Mouse (Mus musculus): ENCODE results near the gene Prss3. TPM values are rescaled to one million over a fixed set of nuclear protein-coding genes. Genes with fewer than 3 reads are reported as not detected.
"Not testable (repeated sequence)": the region's sequence is repeated elsewhere in the genome, so short reads cannot be mapped to it uniquely, and the experiment has no call there.

Gene Prss3
- polyA plus RNA-seq (2014; fragmentation: Nextera tagmentation; extraction: Ambion mirVana): not detected in 2 replicates

DNA sequence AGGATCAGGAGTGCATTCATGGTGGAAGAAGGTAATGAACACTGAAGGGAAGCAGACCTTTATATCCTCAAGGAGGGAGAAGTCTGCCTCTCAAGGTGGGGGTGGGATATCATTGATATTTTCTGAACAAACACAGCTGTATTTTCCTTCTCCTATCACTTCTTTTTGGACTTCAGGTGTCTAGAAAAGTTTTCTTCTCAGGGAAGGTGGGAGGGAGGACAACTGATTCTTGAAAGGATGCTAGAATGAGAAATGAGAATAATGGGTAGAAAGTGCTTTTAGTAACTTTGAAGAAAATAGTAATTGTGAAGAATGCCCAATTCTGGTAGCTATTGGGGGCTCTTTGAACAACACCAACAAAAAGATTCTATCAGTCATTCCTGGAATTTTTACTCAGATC lies at the start of gene Prss3:
TSS of gene Prss3 (minus strand) at position 101 of the 400 bp plus-strand sequence.
- not testable (repeated sequence) for DNase-seq (ENCODE audit: low spot score); H3K9me3 ChIP-seq (ENCODE audit: control insufficient read depth, low read length); ATAC-seq (replicated peaks; ENCODE audit: low FRiP score); H3K9ac ChIP-seq (ENCODE audit: low read depth, low read length); H3K4me1 ChIP-seq (replicated peaks; ENCODE audit: control insufficient read depth, insufficient read depth, low read length); H3K36me3 ChIP-seq (ENCODE audit: control insufficient read depth, insufficient read depth, low read length); H3K27me3 ChIP-seq (replicated peaks; ENCODE audit: control insufficient read depth, insufficient read depth, low read length); H3K4me3 ChIP-seq (ENCODE audit: low read depth, low read length); H3K27ac ChIP-seq (ENCODE audit: low read depth, low read length); H3K4me2 ChIP-seq

DNA sequence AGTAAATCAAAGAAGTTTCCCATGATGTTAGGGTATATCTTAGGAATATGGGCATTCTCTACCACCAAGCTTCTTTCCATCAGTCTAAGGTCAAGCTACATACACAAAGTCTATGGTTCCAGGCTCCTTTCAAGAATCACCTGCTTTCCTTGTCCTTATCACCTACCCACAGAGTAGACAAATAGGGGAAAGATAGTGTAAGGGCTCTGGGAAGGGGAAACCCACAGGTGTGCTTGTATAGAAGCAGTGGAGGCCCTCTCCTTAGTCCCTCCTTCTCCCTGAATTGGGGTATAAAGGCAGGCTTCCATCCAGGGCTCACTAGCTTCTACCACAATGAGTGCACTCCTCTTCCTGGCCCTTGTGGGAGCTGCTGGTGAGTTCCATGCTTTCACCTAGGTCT lies 14.6 kb upstream of the Prss3 start, which contains the start of gene Gm5771:
TSS of gene Gm5771 (plus strand) at position 301 of the 400 bp plus-strand sequence.
- H3K4me3 ChIP-seq (ENCODE audit: low read depth, low read length); H3K4me2 ChIP-seq; H3K27ac ChIP-seq (ENCODE audit: low read depth, low read length); H3K9ac ChIP-seq (ENCODE audit: low read depth, low read length); ATAC-seq (replicated peaks; ENCODE audit: low FRiP score); H3K27me3 ChIP-seq (replicated peaks; ENCODE audit: control insufficient read depth, insufficient read depth, low read length); H3K36me3 ChIP-seq (ENCODE audit: control insufficient read depth, insufficient read depth, low read length); DNase-seq (ENCODE audit: low spot score); H3K4me1 ChIP-seq (replicated peaks; ENCODE audit: control insufficient read depth, insufficient read depth, low read length); H3K9me3 ChIP-seq (ENCODE audit: control insufficient read depth, low read length): not testable (repeated sequence)

DNA sequence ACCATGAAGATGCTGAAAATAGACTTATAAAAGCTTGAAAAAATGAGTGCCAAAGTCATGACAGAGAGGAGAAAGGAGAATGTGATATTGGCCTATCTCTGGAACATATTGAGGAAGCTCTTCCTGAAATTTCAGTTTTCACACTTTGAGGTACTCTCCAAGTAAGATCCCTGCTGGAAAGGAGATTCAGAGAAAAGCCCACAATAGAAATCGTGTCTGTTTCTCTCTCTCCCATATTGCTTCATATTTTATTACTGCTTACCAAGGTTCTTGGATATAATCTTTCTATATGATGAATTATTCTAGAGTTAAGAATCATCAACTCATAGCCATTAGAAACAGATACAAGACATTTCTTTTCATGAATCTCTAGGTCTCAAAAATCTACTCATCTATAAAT lies 14.2 kb upstream of the Prss3 start:
- not testable (repeated sequence) for H3K9ac ChIP-seq (ENCODE audit: low read depth, low read length); H3K27me3 ChIP-seq (replicated peaks; ENCODE audit: control insufficient read depth, insufficient read depth, low read length); DNase-seq (ENCODE audit: low spot score); H3K4me3 ChIP-seq (ENCODE audit: low read depth, low read length); H3K4me2 ChIP-seq; H3K9me3 ChIP-seq (ENCODE audit: control insufficient read depth, low read length); ATAC-seq (replicated peaks; ENCODE audit: low FRiP score); H3K36me3 ChIP-seq (ENCODE audit: control insufficient read depth, insufficient read depth, low read length); H3K27ac ChIP-seq (ENCODE audit: low read depth, low read length); H3K4me1 ChIP-seq (replicated peaks; ENCODE audit: control insufficient read depth, insufficient read depth, low read length)
- WGBS: 53% methylated on average over 1 of the region's 1 CpGs

DNA sequence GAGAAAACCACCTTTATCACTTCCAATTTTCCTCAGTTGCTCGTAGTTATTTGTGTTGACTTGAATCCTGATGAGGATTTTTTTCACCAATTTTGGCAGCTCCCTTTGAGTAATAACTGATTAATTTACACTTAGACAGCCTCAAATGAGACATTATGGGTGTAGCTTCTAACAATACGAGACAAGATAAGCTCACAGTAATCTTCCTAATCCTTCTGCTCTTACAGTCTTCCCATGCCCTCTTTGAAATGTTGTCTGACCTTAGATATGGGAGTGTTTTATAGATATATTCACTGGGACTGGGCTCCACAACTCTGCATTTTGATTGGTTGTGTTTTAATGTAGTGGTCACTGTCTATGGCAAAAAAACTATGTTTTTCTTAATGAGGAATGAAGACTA lies 9.3 kb upstream of the Prss3 start:
- H3K9me3 ChIP-seq (ENCODE audit: control insufficient read depth, low read length): no peaks in the 10 kb centered on the region
- H3K4me2 ChIP-seq: no peak overlapping the region
- no peaks in the 10 kb centered on the region for H3K27me3 ChIP-seq (replicated peaks; ENCODE audit: control insufficient read depth, insufficient read depth, low read length)
- no peaks in the 10 kb centered on the region for H3K36me3 ChIP-seq (ENCODE audit: control insufficient read depth, insufficient read depth, low read length)
- no peak overlapping the region for H3K9ac ChIP-seq (ENCODE audit: low read depth, low read length)
- ATAC-seq (replicated peaks; ENCODE audit: low FRiP score): peak; percentile 49; the same call in 1 of the 2 replicates
- no peak for DNase-seq (ENCODE audit: low spot score)
- H3K27ac ChIP-seq (ENCODE audit: low read depth, low read length): no peak overlapping the region
- no peaks in the 10 kb centered on the region for H3K4me1 ChIP-seq (replicated peaks; ENCODE audit: control insufficient read depth, insufficient read depth, low read length)
- WGBS: 59% methylated on average over 2 of the region's 2 CpGs
- no peak overlapping the region for H3K4me3 ChIP-seq (ENCODE audit: low read depth, low read length)

DNA sequence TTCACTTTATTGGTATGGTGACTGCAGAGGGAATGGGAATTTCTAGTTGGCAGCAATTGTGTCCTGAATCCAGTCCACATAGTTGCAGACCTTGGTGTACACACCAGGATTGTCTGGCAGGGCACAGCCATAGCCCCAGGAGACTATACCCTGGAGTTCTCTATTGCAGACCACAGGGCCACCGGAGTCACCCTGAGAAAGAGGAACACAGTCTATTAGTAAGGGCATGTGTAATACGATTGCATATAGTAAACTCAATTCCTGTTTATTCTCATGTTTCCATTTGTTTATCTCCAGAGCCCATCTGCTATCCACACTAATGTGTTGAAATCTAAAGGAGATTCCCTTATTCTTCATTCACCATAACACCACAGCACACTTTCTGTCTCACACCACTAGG lies 3.7 kb downstream of the Prss3 start:
- ATAC-seq (replicated peaks; ENCODE audit: low FRiP score); H3K27ac ChIP-seq (ENCODE audit: low read depth, low read length); H3K4me1 ChIP-seq (replicated peaks; ENCODE audit: control insufficient read depth, insufficient read depth, low read length); H3K9ac ChIP-seq (ENCODE audit: low read depth, low read length); H3K36me3 ChIP-seq (ENCODE audit: control insufficient read depth, insufficient read depth, low read length); H3K9me3 ChIP-seq (ENCODE audit: control insufficient read depth, low read length); H3K4me3 ChIP-seq (ENCODE audit: low read depth, low read length); H3K27me3 ChIP-seq (replicated peaks; ENCODE audit: control insufficient read depth, insufficient read depth, low read length); H3K4me2 ChIP-seq; DNase-seq (ENCODE audit: low spot score): not testable (repeated sequence)
- 69% methylated on average over 2 of the region's 2 CpGs for WGBS

DNA sequence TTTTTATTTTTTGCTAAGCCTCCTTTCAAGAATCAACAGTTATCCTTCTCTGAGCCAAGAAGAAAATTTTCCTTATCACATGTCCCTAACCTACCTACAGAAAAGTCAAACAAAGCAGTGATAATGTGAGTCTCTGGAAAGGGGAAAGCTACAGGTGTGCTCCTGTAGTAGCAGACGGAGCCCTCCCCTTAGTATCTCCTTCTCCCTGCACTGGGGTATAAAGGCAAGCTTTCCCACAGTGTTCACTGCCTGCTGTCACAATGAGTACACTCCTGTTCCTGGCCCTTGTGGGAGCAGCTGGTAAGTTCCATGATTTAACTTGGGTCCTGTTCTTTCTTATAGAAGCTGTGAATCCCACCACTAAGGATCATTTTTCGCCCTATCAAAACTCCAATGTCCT lies 23.5 kb downstream of the Prss3 start, which contains the start of gene Try10:
TSS of gene Try10 (plus strand) at position 174 of the 400 bp plus-strand sequence.
- Histone ChIP-seq H3K27ac (ENCODE audit: low read depth, low read length) (no peak within 1 kb of the TSS), H3K36me3 (ENCODE audit: control insufficient read depth, insufficient read depth, low read length) (no peaks in the 10 kb centered on the region), H3K4me2 (no peak within 1 kb of the TSS), H3K9me3 (ENCODE audit: control insufficient read depth, low read length) (no peaks in the 10 kb centered on the region), H3K9ac (ENCODE audit: low read depth, low read length) (no peak within 1 kb of the TSS), H3K4me1 (replicated peaks; ENCODE audit: control insufficient read depth, insufficient read depth, low read length) (no peaks in the 10 kb centered on the region), H3K27me3 (replicated peaks; ENCODE audit: control insufficient read depth, insufficient read depth, low read length) (no peaks in the 10 kb centered on the region), H3K4me3 (ENCODE audit: low read depth, low read length) (no peak within 1 kb of the TSS)
- ATAC-seq (replicated peaks; ENCODE audit: low FRiP score) (no peak), DNase-seq (ENCODE audit: low spot score) (no peak)
- WGBS: 76% methylated on average over 2 of the region's 2 CpGs

Other genes with a start within 250 kb of the Prss3 start
- not detected in 2 replicates for gene Try4, start 75.4 kb downstream of the Prss3 start, polyA plus RNA-seq (2014; fragmentation: Nextera tagmentation; extraction: Ambion mirVana)
- gene Try5, start 60.8 kb downstream of the Prss3 start, polyA plus RNA-seq (2014; fragmentation: Nextera tagmentation; extraction: Ambion mirVana): not detected in 2 replicates
- gene Try10, start 23.6 kb downstream of the Prss3 start, polyA plus RNA-seq (2014; fragmentation: Nextera tagmentation; extraction: Ambion mirVana): not detected in 2 replicates
- gene Gm5771, start 14.7 kb upstream of the Prss3 start, polyA plus RNA-seq (2014; fragmentation: Nextera tagmentation; extraction: Ambion mirVana): not detected in 2 replicates
- gene Gm10334, start 68.5 kb upstream of the Prss3 start, polyA plus RNA-seq (2014; fragmentation: Nextera tagmentation; extraction: Ambion mirVana): not detected in 2 replicates
- gene Prss1, start 81.3 kb upstream of the Prss3 start, polyA plus RNA-seq (2014; fragmentation: Nextera tagmentation; extraction: Ambion mirVana): not detected in 2 replicates
- gene Prss2, start 144.1 kb upstream of the Prss3 start, polyA plus RNA-seq (2014; fragmentation: Nextera tagmentation; extraction: Ambion mirVana): 0.22 TPM in 1 of 2 replicates, not detected in the other
- gene Ephb6, start 227.8 kb upstream of the Prss3 start, polyA plus RNA-seq (2014; fragmentation: Nextera tagmentation; extraction: Ambion mirVana): 5.7 and 6.3 TPM in 2 replicates

All from liver, embryonic 11.5 days (tissue).